Mouse (Mus musculus): ENCODE data around the gene Olfr1497.
"Not testable (repeated sequence)": the region's sequence is repeated elsewhere in the genome, so short reads cannot be mapped to it uniquely, and the experiment has no call there.

Gene Olfr1497

DNA sequence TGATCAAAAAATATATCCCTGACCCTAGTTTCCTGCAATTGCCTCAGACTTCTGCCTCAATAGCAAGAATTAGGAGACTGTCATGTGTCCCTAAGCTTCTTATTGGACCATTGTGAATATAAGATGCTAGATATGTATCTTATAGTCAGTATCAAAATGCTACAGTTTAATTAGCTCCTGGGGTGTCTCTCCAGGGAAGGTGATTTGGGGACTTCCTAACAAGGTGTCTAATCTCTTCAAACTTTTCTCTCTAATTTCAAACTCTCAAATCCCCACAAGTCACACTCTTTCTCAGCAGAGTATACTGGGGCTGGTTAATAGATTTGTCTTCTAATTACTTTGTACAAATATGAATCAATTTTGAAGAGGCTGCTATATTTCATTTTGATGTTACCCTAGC, at the start of gene Olfr1497:
Olfr1497 (minus strand) TSS at position 101 of the 400 bp plus-strand sequence.
- no peak for DNase-seq

DNA sequence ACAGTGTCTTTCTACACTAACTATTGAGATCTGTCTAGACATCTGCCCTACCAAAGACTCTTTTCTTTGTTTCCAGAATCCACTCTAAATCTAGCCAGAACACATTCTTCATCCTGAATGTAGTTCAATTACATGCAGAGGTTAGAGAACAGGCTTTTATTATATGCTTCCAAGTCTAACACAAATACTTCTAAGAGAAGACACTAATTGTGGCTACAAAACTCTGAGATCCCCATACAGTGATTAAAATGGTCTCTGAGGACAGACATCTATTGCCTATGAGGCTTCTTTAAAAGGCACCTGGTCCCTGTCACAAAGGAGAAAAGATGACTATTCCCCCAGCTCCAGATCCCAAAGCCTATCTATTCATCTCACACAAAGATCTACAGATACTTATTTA, 32.4 kb upstream of the Olfr1497 start, which contains the start of gene Olfr1500:
Olfr1500 (minus strand) TSS at position 101 of the 400 bp plus-strand sequence.
- DNase-seq = no peak

DNA sequence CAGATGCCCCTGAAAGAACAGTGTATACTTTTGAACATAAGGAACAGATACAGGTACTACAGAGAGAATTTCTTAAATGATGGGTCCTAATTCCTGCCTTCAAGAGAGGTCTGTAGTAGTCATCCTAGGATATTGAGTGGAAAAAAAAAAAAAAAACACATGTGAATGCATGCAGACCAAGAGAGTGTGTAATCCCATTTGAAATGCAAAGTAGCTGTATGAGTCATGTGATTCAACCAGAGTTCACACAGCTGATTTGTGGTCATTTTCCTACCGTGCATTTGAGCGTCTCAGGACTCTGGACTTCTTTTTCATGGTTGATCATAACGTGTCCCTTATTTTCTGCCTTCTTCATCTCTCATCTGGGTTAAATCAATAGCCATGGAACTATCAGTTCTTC, 30.4 kb upstream of the Olfr1497 start:
- DNase-seq = no peak

DNA sequence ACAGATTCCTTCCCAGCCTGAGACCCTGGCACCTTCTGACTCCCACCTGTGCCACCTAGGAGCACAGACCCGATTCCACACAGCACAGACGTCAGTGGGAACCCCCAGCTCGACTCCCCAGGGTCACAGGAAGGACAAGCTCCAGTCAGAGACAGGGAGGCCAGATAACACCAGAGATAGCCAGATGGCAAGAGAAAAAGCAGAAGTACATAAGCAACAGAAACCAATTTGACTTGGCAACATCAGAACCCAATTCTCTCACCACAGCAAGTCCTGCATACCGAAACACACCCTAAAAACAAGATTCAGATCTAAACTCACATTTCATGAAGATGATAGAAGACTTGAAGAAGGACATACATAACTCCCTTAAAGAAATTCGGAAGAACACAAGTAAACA, 22.8 kb upstream of the Olfr1497 start:
- DNase-seq = no peak

DNA sequence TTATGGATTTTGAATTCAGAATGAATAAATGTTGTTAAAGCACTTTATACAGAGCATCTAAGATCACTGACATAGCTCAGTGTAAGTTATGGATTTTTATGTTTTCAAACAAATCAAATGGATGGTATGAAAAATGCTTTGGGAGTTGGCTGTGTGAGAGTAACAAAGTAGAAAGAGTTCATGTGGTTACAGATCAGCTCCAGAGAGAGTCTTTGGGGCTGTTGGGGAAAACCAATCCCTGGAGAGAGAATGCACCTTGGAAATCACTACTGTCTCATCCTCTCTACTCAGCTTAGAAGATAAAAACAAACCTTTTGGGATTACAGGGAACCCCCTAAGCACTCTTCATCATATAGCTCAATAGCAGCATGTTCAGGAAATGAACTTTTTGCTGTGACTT, 21.3 kb upstream of the Olfr1497 start, which contains the start of gene Olfr1499:
Olfr1499 (minus strand) TSS at position 101 of the 400 bp plus-strand sequence.
- DNase-seq = no peak

DNA sequence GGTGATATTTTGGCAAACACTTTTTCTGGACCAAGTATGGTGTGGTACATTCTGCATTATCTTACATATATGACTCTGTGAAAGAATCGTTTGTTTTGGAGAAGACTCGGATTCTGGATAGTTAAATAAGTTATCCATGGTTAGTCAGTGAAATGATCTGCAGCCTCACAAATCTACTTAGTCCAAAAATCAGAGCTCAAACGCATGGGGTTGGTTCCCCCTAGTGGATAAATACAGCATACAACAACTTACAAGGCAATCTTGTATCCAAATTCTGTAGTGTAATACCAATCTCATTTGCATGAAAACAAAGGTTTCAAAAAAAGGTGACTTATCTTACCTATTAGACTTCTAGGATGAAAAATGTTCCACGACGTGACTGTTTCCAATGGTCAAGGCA, 20.8 kb upstream of the Olfr1497 start:
- peak; percentile 30 to 46 for DNase-seq

DNA sequence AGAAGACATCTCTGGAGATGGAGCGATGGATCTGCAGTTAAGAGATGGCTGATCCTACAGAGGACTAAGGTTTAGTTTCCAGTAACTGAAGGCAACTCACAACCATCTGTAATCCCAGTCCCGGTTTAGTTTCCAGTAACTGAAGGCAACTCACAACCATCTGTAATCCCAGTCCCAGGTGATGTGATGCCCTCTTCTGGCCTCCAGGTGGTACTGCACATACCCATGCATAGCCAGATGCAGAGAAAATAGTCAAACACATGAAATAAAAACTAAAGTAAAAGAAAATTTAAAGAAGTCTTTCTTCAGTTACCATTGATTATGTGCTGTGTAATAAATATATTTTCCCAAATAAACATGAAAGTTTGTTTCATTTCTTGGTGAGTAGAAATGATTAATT, 14.8 kb upstream of the Olfr1497 start:
- DNase-seq = no peak

DNA sequence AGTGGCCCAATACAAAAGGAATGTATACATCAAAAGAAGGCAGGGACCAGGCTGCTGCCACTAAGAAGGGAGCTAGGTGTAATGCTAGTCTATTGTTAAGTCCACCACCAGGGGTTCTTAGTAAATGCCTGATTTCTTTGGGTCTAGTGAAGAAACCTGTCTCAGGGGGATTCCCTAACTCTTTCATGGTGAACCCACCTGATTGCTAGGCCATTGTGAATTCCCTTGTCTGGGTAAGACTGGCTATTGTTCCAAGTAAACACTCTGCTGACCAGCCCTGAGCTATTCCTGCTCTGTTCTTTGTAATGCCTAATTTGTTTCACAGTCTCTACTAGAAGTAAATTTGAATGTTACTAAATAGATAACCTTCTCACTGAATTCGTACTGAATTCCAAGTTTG, 7.5 kb upstream of the Olfr1497 start:
- not testable (repeated sequence) for DNase-seq

DNA sequence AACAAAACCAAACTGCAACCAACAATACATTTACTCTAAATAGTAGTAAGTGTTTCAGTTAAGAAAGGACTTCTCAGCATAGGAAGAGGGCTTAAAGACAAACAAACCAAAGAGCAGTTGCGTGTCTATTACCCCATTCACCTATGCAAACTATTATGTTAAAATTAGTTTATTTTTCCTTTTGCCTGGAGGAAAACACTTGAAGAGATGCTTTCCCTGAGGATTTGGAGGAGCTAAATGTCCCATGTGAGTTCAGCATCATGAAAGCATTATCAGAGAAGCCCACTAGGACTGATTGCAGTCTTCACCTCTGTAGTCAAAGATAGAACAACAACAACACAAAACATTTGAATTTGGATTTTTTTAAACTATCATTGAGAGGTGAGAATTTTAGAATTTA, 20.4 kb downstream of the Olfr1497 start, which contains the start of gene Olfr1496:
Olfr1496 (plus strand) TSS at position 301 of the 400 bp plus-strand sequence.
- no peak for DNase-seq

DNA sequence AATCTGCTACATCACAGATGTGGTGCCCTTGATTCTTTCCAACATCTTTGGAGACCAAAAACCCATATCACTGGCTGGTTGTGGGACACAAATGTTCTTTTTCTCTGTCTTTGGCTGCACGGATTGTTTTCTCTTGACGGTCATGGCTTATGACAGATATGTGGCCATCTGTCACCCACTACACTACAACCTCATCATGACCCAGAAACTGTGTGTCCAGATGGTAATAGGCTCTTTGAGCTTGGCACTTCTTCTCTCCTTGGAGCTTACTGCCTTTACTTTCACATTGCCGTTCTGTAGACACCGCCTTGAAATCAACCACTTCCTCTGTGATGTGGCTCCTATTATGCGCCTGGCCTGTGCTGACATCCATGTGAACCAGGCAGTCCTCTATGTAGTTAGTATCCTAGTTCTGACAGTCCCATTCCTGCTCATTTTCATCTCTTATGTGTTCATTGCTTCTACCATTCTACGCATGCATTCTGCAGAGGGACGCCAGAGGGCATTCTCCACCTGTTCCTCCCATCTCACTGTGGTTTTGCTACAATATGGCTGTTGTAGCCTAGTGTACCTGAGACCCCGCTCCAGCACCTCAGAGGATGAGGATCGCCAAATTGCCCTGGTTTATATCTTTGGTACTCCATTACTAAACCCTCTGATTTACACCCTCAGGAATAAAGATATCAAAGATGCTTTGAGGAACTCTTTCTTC, 29.3 kb downstream of the Olfr1497 start:
- peak; percentile 35 to 40 for DNase-seq

DNA sequence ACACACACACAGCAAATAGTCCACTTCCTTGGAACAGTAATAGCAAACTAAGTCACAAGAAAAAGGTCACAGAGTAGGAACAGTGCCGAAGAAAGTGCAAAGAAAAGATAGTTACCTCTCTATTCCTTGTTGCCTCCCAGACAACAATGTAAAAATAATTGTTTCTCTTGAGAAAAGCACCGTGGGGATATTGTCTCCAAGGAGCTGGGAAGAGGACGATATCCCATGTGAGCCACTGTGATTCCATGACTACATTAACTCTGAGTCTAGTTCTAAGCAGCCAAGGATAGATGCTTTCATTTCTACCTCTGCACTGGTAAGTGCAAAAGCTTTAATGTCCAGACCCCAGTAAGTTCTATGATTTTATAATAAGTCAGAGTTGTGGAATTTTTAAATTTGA, 33.7 kb downstream of the Olfr1497 start, which contains the start of gene Olfr1495:
Olfr1495 (plus strand) TSS at position 301 of the 400 bp plus-strand sequence.
- DNase-seq = no peak

DNA sequence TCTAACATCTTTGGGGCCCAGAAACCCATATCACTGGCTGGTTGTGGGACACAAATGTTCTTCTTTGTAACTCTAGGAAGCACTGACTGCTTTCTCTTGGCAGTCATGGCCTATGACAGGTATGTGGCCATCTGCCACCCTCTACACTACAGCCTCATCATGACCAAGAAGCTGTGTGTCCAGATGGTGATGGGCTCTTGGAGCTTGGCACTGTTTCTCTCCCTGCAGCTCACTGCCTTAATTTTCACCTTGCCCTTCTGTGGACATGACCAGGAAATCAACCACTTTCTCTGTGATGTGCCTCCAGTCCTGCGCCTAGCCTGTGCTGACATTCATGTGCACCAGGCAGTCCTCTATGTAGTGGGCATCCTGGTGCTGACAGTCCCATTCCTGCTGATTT, 48.6 kb downstream of the Olfr1497 start:
- DNase-seq = peak; percentile 59 to 73

Measured in cerebellum, postnatal 10 days (tissue).